Mouse (Mus musculus): ENCODE data around the gene Chd1l. TPM values are rescaled to one million over a fixed set of nuclear protein-coding genes. Genes with fewer than 3 reads are reported as not detected.

Chd1l gene
- polyA plus RNA-seq, 1 experiment, result 11.5 TPM

DNA sequence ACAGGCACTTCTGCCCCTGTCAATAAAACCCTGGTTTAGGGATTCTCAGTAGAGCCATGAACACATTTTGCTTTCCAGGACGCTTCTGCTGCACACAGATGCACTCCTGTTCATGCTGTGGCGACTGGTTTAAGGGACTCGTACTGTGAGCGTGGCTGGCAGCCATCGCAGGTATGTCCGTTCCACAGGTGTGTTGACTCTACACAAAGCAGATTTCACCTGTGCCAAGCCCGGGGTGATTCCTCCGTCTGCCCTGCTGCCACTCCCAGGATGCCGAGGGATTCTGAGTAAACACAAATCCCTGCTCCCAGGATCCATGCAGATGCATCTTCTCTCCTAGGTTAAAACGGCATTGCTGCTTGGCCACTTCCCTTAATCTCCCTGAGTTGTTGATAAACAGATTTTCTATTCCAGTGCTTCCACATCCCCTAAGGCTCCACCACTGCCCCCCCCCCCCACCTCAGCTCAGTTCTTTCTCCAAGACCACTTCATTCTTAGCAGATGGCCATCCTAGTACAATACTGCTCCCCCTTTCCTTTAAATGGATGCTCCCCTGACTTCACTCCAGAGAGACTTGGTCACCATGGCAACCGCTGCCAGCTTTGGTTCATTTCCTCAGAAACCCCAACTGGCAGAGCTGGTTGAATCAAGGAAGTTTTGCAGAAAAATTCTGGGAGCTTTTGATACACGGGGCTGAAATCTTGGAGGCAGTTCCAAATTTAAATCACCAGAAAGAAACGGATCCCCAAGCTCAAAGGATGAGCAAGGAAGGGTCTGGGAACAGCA lies 87.9 kb downstream of the Chd1l start:
- TF ChIP-seq POLR2A (IDR thresholded peaks at IDR 0.05; ENCODE audit: control insufficient read depth, extremely low read depth, insufficient read depth, low read length, poor library complexity) (no peak), CTCF (IDR thresholded peaks at IDR 0.05; ENCODE audit: borderline replicate concordance, control insufficient read depth, extremely low read depth, insufficient read depth, low read length, poor library complexity) (no peak)
- DNase-seq, result no peak
- WGBS, result 85% methylated on average over 13 of the region's 13 CpGs
- Histone ChIP-seq H3K4me1 (replicated peaks; ENCODE audit: control insufficient read depth, insufficient read depth, low read length) (no peaks in the 10 kb centered on the region), H3K27ac (ENCODE audit: control insufficient read depth, insufficient read depth, low read length) (no peak overlapping the region), H3K36me3 (ENCODE audit: control insufficient read depth, insufficient read depth, low read length) (no peaks in the 10 kb centered on the region), H3K27me3 (ENCODE audit: control insufficient read depth, insufficient read depth, low read length) (no peaks in the 10 kb centered on the region), H3K4me3 (ENCODE audit: control insufficient read depth, insufficient read depth, low read length) (no peak overlapping the region)

DNA sequence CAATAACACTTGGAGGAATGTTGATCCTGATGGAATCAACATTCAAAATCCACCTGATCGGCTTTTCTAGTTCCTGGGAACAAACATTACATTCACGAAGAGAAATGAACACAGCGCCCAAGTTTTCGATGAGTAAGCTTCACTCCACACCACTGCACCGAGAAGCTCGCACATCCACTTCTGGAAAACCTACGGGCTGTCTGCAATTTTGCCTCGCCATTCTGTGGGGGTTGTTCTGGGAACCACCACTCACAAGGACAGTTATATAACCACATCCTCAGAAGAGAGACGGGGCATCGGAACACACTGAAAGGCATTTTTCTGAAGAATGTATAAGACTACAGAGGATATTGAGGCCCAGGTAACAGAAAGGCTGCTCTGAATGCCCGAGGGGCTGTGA lies 90.1 kb downstream of the Chd1l start:
- DNase-seq, result no peak
- H3K27ac ChIP-seq (ENCODE audit: control insufficient read depth, insufficient read depth, low read length), result no peak overlapping the region
- no peak overlapping the region for H3K4me3 ChIP-seq (ENCODE audit: control insufficient read depth, insufficient read depth, low read length)
- no peaks in the 10 kb centered on the region for H3K4me1 ChIP-seq (replicated peaks; ENCODE audit: control insufficient read depth, insufficient read depth, low read length)
- 97% methylated on average over 11 of the region's 11 CpGs for WGBS
- TF ChIP-seq POLR2A (IDR thresholded peaks at IDR 0.05; ENCODE audit: control insufficient read depth, extremely low read depth, insufficient read depth, low read length, poor library complexity), result no peak
- H3K27me3 ChIP-seq (ENCODE audit: control insufficient read depth, insufficient read depth, low read length), result no peaks in the 10 kb centered on the region
- H3K36me3 ChIP-seq (ENCODE audit: control insufficient read depth, insufficient read depth, low read length), result no peaks in the 10 kb centered on the region

DNA sequence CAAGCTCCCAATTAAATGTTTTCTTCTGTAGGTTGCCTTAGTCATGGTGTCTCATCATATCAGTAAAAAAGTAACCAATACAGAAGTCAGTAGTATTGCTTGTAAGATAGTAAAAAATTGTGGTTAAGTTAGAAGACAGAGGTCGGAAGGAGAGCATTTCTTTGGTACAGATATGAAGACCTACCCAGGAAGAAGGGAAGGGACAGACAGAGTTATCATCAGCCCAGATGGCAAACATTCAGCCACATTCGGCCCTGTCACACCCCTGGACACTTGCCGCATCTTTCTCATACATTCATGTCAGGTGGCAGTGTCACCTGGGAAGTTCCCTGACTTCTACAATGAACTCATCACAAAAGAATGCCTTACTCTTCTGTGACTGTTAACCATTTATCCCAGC lies 97.7 kb downstream of the Chd1l start:
- Histone ChIP-seq H3K27me3 (ENCODE audit: control insufficient read depth, insufficient read depth, low read length) (no peaks in the 10 kb centered on the region), H3K4me3 (ENCODE audit: control insufficient read depth, insufficient read depth, low read length) (no peak overlapping the region), H3K36me3 (ENCODE audit: control insufficient read depth, insufficient read depth, low read length) (no peaks in the 10 kb centered on the region), H3K4me1 (replicated peaks; ENCODE audit: control insufficient read depth, insufficient read depth, low read length) (no peaks in the 10 kb centered on the region), H3K27ac (ENCODE audit: control insufficient read depth, insufficient read depth, low read length) (no peak overlapping the region)
- 86% methylated on average over 3 of the region's 3 CpGs for WGBS
- TF ChIP-seq CTCF (IDR thresholded peaks at IDR 0.05; ENCODE audit: borderline replicate concordance, control insufficient read depth, extremely low read depth, insufficient read depth, low read length, poor library complexity) (no peak), POLR2A (IDR thresholded peaks at IDR 0.05; ENCODE audit: control insufficient read depth, extremely low read depth, insufficient read depth, low read length, poor library complexity) (no peak)
- DNase-seq, result no peak

Other genes with a start within 250 kb of the Chd1l start
- not detected in 2 replicates for gene Olfr1402, start 188.2 kb downstream of the Chd1l start, polyA plus RNA-seq (2012; rRNA removed)
- gene Fmo5, start 18.6 kb upstream of the Chd1l start, polyA plus RNA-seq (2012; rRNA removed), result 4.6 and 5.8 TPM in 2 replicates
- gene Prkab2, start 48.0 kb upstream of the Chd1l start, polyA plus RNA-seq (2012; rRNA removed), result 6.2 and 8.0 TPM in 2 replicates
- gene Gm17651, start 64.5 kb upstream of the Chd1l start, polyA plus RNA-seq (2012; rRNA removed), result not detected in 2 replicates

Measured in thymus, adult 2 months (tissue).